Mouse (Mus musculus): Measurements from ENCODE around the gene Myl12a. TPM values are rescaled to one million over a fixed set of nuclear protein-coding genes. Genes with fewer than 3 reads are reported as not detected.

Gene Myl12a
- total RNA-seq, 4 experiments from 2014 or later: 37.7 to 54.5 (median 41.8) TPM

Other genes starting within 250 kb of the Myl12a start
- 1 to 10 TPM; 1.8 to 9.1 (median 5.3) TPM for gene Tgif1, start 149.3 kb downstream of the Myl12a start, total RNA-seq (2022)
- gene Myom1, start 245 bp downstream of the Myl12a start, total RNA-seq (2022): 1 to 10 TPM; 2.3 to 4.2 (median 3.0) TPM
- gene Lpin2, start 179.7 kb upstream of the Myl12a start, total RNA-seq (2022): 100 to 1,000 TPM in 2 of 4 experiments, 10 to 100 TPM in 2; 87.1 to 123 (median 105) TPM